Mouse (Mus musculus) erythroblast, adult 5-6 weeks (primary cell): ENCODE data around the gene Clp1. TPM values are rescaled to one million over a fixed set of nuclear protein-coding genes. Genes with fewer than 3 reads are reported as not detected.
"Not testable (repeated sequence)": the region's sequence is repeated elsewhere in the genome, so short reads cannot be mapped to it uniquely, and the experiment has no call there.

ENCODE experiments used
- ATAC-seq: replicated peaks from 2 replicates; pipeline ENCODE4 v1.8.0; 2016; ENCODE audit warnings: moderate number of reproducible peaks, mild to moderate bottlenecking, moderate TSS enrichment, inconsistent platforms; ENCODE audit not compliant: poor library complexity, low FRiP score, severe bottlenecking
- total RNA-seq, 2 experiments: library from RNA; stranded (forward) in 1 of 2; stranded (reverse) in 1 of 2; fragments of 150-400 nt in 1 of 2; fragments of 200-764, 138-1000 nt in 1 of 2; gene quantifications; 2 replicates each; pipeline versions ENCODE4 v1.2.3 to v1.2.4; 2015 to 2017; ENCODE audit warnings: low replicate concordance in 2 of 2

The Clp1 gene
- total RNA-seq, 2 experiments from 2014 or later, result 46.7 to 53.6 TPM

- ATAC-seq, result peak; percentile 3; the same call in 1 of the 2 replicates
Measured at GRCm38 (mm10) chr2:84741841-84742450, 14.8 kb upstream of the Clp1 start.

- no peak for ATAC-seq
Measured at GRCm38 (mm10) chr2:84740608-84741333, 13.6 kb upstream of the Clp1 start.

GRCm38 (mm10) chr2:84738271-84738911, 11.2 kb upstream of the Clp1 start:
- ATAC-seq, result no peak

- ATAC-seq, result no peak
Measured at GRCm38 (mm10) chr2:84737451-84737925, 10.3 kb upstream of the Clp1 start.

GRCm38 (mm10) chr2:84736312-84737161, 9.4 kb upstream of the Clp1 start:
- peak; percentile 12; the same call in 1 of the 2 replicates for ATAC-seq

GRCm38 (mm10) chr2:84735346-84735920, 8.3 kb upstream of the Clp1 start:
- peak; percentile 71 for ATAC-seq

GRCm38 (mm10) chr2:84734919-84735318, 7.8 kb upstream of the Clp1 start:
- ATAC-seq, result peak; percentile 18

- no peak for ATAC-seq
Measured at GRCm38 (mm10) chr2:84734351-84734864, 7.3 kb upstream of the Clp1 start.

- ATAC-seq, result peak; percentile 57
Measured at GRCm38 (mm10) chr2:84733579-84734300, 6.6 kb upstream of the Clp1 start, which contains the start of gene Ypel4. Gene Ypel4, plus strand, starts transcription at chr2:84734058.

- ATAC-seq, result no peak
Measured at GRCm38 (mm10) chr2:84732394-84732793, 5.2 kb upstream of the Clp1 start.

- no peak for ATAC-seq
Measured at GRCm38 (mm10) chr2:84731206-84731605, 4.1 kb upstream of the Clp1 start.

GRCm38 (mm10) chr2:84728191-84728590, 1.0 kb upstream of the Clp1 start:
- ATAC-seq, result not testable (repeated sequence)

GRCm38 (mm10) chr2:84726716-84727115, 434 bp downstream of the Clp1 start:
- no peak for ATAC-seq

- no peak for ATAC-seq
Measured at GRCm38 (mm10) chr2:84725770-84726169, 1.4 kb downstream of the Clp1 start.

GRCm38 (mm10) chr2:84723856-84724255, 3.3 kb downstream of the Clp1 start:
- ATAC-seq, result no peak

GRCm38 (mm10) chr2:84721182-84721581, 6.0 kb downstream of the Clp1 start:
- ATAC-seq, result no peak

GRCm38 (mm10) chr2:84720718-84721117, 6.4 kb downstream of the Clp1 start:
- no peak for ATAC-seq

- ATAC-seq, result no peak
Measured at GRCm38 (mm10) chr2:84717357-84717756, 9.8 kb downstream of the Clp1 start.
